Mouse (Mus musculus): Measurements from ENCODE around the gene Trim60.
"Not testable (repeated sequence)": the region's sequence is repeated elsewhere in the genome, so short reads cannot be mapped to it uniquely, and the experiment has no call there.

Trim60 gene
- long read RNA-seq, experiment 1, result 0 reads
- long read RNA-seq, experiment 2, result 0 reads

DNA sequence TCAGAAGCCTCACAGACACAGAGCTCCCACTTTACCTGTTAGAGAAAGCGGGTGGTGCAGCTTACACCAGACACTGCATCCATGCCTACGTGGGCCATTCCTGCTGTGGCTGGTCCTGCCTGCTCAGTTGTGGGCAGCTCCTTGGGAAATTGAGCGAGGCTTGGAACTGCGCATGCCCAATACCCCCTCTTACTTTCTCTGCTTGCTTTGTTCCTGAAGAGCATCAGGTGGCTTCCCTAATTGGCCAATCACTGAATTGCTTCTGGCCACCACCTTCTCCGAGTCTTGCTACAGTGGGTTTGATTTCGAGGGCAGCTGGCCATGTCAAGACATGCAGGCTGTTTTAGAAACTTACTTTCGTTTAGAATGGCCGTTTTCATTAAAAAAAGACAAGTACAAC lies at the start of gene Trim60, which contains the start of gene Trim61:
Gene Trim60, minus strand, starts transcription at position 162 of the 400 bp plus-strand sequence.
Gene Trim61, minus strand, starts transcription at position 101 of the 400 bp plus-strand sequence.
- intact Hi-C loops (cut with DNase I), result no loop called here

DNA sequence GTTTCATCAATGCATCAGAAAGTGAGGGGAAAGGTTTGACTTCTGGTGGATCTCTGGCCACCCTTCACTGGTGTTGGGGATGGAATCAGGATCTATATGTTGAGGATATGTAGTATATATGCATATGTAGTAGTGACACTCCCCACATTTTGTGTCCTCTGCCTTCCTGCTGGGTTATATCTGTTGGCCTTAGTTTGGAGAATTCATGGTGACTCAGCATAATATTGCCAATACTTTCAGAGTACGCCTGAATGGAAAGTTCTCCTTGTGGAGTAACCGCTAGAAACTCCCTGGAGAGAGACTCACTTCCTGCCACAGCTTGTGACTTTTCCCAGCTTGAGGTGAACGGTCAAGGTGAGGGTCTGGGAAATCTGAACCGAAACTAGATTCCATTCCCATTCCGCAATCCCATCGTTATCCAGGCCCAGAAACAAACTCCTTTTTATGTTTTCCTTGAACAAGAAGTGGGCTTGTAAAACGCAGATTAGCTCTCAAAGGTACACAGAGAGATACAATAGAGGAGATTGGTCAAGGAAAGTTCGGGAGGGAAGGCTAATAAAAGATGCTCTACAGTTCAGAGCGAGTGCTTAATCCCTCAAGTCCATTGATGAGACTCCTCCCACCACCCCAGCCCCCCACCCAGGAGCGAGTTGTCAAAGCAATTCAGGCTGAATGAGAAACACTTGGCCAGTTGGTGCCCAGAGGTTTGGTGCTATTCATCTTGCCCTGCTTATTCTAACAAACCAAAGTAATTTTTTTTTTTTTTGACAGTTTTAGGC lies 49.5 kb upstream of the Trim60 start:
- intact Hi-C loops (cut with DNase I), result no loop called here

DNA sequence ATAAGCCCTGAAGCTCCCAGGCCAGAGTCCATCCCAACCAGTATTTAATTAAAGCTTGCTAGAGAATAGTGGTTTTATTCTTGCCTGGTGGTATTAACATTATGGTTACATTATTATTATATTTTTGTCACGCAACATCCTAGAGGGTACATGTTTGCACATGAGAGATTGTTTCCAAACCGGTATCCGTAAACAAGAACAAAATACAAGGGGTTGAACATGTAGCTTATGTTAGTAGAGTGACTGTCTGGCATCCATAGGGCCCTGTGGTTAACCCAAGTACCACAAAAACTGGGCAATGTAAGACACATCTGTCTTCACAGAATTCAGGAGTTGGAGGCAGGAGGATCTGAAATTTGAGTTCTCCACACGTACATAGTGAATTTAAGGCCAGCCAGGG lies 48.6 kb upstream of the Trim60 start:
- intact Hi-C loops (cut with DNase I), result no loop called here

DNA sequence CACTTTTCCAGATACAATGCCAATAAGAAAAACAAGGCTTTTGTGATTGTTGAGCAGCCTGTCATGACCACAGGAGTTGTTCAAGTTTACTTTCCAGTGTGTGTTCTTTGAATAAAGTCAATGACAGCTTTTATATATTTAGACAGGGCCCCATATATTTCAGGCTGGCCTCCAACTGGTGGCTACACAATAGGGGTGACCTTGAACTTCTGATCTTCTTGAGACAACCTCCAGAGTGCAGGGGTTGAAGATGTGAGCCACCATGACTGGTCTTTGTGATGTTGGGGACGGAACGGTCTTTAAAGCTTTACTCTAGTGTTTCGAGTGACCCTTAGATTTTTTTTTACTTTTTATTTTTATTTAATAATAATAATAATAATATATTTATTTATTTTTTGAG lies 47.2 kb upstream of the Trim60 start:
- intact Hi-C loops (cut with DNase I), result no loop called here

DNA sequence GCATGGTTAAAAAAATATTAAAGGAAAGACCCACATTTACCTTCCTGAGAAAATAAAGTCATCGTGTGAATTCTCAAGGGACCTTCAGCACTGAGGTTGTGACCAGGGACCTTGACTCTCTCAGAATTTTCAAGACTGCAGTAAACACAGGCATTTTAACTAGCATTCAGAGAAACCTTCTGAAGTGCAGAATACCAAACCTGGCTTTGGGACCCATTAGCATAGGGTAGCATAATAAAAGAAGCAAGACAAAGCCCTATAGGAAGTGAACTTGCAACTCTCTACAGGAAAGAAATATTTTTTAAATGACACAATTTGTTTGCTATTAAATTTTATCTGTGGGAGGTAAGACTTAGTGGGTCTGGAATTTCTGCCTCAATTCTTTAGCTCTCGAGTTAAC lies 45.7 kb upstream of the Trim60 start:
- intact Hi-C loops (cut with DNase I), result no loop called here

DNA sequence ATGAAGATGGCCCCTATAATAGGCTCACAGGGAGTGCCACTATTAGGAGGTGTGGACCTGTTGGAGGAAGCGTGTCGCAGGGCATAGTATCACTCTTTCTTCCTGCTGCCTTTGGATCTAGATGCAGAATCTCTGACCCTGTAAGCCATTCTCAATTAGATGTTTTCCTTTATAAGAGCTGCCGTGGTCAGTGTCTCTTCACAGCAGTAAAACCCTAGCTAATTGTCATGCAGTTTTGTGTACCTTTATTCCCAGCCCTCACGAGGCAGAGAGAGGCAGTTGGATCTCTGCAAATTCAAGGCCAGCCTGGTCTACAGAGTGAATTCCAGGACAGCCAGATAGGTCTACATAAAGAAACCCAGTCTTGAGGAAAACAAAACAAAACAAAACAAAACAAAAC lies 43.8 kb upstream of the Trim60 start:
- intact Hi-C loops (cut with DNase I), result no loop called here

DNA sequence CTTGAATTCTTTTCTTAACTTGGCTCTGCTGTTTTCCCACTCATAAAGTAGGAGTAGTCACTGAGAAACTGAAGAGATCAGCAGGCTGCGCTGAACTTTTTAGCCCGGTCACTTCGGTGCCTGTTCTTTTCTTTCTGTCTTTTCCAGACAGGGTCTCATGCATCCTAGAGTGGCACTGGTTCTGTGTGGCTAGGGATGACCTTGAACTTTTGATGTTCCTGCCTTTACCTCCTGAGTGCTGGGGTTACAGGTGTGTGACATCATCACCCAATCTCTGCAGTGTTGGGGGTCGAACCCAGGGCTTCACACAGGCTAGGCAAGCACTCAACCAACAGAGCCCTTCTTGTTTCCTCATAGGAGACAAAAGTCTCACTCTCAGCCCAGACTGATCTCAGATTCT lies 38.3 kb upstream of the Trim60 start:
- intact Hi-C loops (cut with DNase I), result no loop called here

DNA sequence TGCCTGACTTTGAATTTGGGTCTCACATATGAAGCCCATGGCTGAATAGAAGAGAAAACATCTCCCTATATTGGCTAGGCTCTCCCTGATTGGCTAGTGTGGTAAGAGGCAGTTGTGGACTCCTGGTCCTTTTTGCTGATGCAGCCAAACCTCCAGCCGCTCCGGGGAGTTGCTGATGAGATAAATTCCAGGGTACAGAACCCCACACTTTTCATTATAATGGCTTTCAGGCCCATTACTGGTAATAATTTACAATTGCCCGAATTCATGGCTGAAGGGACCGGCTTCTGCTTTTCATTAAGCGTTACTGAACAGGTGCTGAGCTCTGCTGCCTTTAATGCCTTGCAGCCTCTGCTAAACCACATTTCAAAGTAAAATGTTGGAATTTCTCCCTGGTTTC lies 35.6 kb upstream of the Trim60 start:
- intact Hi-C loops (cut with DNase I), result no loop called here

DNA sequence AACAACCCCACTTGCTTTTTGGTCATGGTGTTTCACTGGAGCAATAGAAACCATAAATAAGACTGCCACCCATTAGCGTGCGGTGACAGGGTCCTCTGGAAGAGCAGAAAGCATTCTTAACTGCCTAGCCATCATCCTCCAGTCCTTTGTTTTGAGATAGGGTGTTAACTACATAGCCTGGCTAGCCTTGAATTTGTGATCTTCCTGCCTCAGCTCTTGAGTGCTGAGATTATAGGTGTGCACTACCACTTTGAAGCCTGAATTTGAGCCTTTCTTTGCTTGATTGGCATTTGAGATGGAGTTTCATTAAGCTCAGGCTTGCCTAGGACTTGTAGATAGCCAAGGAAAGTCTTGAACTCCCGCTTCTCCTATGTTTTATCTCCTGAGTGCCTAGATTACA lies 35.2 kb upstream of the Trim60 start:
- intact Hi-C loops (cut with DNase I), result no loop called here

DNA sequence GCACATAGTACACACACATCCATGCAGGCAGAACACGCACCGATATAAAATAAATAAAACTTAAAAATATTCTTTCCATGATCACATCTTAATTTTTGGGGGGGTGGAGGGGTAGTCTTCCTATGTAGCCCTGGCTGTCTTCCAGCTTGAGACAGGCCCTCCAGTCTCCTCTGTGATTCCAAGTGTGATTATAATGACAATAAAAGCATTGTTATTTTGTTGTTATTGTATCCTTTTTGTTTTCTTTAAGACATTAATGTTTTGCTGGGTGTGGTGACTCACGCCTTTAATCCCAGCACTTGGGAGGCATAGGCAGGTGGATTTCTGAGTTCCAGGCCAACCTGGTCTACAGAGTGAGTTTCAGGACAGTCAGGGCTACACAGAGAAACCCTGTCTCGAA lies 29.4 kb upstream of the Trim60 start:
- intact Hi-C loops (cut with DNase I), result no loop called here

DNA sequence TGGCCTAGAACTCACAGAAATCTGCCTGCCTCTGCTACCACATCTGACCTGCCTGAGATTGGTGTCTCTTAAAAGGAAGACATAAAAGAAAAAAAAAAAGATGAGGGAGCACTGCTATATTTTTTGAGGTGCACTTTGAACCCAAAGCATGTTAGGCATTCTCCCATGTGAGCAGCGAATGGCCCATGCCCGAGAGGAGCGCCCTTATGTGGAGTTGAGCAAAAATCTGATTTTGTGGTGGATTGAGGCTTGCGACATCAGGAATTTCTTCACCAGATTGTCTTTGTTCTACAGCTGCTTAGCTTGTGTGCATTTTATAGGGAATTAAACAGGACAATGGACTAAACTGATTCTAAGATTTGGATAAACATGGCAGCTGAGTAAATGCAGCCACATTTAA lies 28.8 kb upstream of the Trim60 start:
- intact Hi-C loops (cut with DNase I), result no loop called here

DNA sequence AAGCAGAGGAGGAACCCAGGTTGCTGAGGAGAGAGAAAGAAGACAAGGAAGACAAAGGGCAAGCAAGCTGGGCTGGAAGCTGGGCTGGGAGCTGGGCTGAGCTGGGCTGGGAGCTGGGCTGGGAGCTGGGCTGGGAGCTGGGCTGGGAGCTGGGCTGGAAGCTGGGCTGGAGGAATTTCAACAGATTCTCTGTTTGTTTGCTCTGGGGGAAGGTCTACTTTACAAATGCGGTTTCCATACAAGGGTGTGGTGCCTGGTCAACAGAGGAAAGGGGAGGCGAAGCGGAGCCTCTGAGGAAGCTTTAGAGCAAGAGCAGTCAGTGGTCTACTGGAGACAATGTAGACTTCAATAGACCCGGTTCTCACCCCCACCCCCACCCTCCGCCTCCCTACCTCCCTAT lies 28.2 kb upstream of the Trim60 start:
- intact Hi-C loops (cut with DNase I), result no loop called here

DNA sequence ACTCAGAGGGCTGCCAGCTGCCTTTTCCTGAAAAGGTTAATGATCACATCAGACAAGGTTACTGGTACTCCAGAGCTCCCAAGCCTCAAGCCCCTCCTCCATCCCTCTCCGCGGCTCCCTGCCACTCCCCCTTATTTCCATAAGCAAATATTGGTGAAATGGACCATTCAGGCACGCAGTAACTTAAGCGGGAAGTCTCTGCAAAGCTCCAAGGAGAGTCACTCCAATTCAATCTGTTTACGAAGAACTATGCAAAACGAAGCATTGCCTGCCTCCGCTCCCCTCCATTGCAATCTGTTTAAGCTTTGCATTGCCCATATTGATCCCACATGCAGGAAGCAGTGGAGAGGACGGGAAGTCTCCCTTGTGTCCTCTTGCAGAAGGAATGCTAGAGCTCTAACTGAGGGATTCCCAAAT lies 18.7 kb upstream of the Trim60 start, which contains the start of gene Apela:
Gene Apela, minus strand, starts transcription at position 220 of the 417 bp plus-strand sequence.
- intact Hi-C loops (cut with DNase I), result no loop called here

DNA sequence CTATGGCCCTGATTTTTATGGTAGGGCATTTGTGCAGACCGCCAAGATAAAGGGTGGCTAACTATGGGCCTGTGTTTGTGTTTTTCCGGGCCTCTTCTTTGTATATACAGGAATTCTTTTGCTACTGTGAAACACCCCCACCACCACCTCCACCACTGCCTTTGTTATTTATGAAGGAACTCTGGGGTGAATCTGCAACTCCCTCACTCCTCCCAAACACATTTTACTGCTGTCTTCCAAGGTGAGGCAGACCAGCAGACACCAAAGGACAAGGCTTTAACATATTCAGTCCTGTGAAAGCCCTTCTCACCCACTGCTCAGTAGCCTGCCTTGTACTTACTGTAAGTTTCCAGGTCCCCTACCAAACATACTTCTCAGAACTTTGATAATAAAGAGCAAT lies 15.8 kb upstream of the Trim60 start:
- intact Hi-C loops (cut with DNase I), result no loop called here

DNA sequence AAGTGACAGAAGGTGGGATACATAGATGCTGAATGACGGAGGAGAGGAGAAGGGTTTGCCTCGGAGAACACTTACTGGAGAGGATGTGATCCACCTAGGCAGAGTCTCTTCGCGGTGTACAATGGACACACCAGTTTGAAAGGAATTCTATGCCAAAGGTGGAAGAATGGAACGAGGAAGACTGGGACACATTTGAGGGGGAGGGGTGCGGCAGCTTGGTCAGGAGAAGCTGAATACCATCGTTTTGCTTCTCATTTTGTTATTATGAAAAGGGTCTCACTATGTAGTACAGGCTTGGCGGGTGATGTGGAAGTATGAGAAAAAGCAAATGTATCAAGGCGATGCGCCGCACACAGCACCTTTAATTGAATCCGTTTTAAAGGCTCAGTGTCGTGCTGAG lies 14.7 kb upstream of the Trim60 start:
- intact Hi-C loops (cut with DNase I), result no loop called here

DNA sequence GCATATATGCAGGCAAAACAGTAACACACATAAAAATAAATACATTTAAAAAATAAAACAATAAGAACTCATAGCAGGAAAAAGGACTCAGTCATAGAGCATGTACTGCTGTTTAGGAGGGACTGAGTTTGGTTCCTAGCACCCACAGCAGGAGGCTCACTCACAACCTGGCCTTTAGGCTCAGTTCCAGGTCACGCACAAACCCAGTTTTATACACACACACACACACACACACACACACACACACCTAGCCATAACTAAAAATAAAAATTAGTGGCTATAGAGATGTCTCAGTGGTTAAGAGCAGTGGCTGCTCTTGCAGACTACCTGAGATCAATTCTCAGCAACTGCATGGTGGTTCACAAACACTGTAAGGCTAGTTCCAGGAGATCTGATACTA lies 13.7 kb upstream of the Trim60 start:
- intact Hi-C loops (cut with DNase I), result no loop called here

DNA sequence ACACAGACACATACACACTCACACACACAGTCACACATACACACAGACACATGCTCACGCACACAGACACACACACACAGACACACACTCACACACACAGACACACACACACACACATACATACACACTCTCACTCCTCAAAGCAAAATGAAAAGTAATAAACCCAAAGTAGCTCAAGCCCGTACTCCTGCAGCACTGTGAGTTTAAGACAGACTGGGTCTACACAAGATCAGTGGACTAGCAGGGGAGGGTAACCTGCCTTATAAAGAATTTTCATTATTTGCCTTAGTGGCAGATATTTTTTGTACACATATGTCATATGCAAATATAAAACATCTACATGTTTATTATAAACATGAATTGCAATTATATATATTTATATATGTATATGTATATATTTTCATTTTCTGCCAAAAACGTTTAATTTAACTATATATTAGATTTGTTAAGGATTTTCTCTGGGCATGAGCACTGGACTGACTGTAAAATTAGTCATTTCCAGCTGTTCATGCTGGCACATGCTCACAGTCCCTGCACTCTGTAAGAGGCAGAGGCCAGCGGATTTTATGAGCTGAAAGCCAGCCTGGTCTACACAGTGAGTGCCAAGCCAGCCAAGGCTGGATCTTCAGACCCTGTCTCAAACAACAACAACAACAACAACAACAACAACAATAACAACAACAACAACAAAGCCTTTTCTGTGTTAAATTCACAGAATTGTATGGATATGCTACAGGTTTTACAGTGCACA lies 12.5 kb upstream of the Trim60 start:
- intact Hi-C loops (cut with DNase I), result no loop called here

DNA sequence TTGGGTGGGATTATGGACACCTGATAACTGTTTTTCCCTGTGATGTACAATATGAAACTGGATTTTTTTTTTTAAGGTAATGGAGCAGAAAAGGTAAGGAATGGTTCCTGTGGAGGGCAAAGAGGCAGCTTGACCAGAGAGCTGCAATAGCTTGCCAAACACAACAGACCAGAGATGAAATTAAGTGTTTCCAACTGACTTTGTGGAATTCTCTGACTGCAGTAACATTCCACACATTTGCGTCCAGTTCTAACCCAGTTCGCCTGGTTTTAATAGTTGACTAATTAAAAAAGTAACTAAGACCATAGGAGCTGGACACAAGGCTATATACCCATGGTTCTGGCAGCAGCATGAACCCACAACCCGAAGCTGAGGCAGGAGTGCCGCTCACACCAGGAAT lies 11.4 kb upstream of the Trim60 start:
- intact Hi-C loops (cut with DNase I), result no loop called here

DNA sequence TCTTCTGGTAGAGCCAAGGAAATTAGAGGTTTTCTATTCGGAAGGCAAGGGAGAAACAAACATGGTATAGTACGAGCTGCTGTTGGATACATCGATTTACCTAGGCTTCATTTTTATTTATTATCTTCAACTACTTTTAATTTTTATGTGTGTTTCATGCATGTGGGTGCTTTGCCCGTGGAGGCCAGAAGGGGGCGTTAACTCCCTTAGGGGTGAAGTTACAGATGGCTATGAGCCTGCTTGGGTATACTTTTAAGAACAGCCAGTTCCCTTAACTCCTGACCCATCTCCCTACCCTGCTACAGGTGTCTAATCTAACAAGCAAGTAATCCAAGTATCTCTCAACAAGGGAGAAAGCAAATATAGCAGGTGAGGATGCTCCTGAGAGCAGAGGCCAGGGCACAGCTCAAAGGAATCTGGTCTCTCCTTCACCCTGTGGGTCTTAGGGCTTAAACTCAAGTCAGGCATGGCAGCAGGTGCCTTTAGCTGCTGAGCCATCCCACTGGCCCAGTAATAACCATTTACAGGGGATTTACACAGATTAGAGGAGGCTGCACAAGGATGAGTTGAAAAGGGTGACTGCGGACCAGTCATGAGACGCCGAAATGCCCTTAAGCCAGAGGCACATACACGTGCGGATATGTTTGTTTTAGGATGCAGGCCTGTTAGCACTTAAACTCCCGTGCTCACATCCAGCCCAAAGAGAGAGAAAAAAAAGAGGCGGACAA lies 10.7 kb upstream of the Trim60 start:
- intact Hi-C loops (cut with DNase I), result no loop called here

DNA sequence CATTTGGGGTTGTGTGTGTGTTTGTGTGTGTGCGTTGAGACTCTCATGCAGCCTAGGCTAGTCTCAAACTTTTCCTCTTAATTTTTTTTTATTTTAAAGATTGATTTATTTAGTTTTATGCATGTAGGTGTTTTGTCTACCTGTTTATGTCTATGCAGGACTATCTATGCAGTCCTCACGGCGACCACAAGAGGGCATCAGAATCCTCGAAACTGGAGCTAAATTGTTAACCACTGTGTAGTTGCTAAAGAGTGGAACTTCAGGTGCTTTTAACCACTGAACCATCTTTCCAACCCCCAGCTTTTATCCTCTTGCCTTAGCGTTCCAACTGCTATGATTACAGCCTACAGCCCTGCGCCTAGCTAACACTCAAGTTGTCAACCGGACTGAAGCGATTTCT lies 4.1 kb upstream of the Trim60 start:
- intact Hi-C loops (cut with DNase I), result loop anchor here (2.0 kb wide), 1 partner anchor 88 kb away; no protein-coding TSS in a partner anchor

DNA sequence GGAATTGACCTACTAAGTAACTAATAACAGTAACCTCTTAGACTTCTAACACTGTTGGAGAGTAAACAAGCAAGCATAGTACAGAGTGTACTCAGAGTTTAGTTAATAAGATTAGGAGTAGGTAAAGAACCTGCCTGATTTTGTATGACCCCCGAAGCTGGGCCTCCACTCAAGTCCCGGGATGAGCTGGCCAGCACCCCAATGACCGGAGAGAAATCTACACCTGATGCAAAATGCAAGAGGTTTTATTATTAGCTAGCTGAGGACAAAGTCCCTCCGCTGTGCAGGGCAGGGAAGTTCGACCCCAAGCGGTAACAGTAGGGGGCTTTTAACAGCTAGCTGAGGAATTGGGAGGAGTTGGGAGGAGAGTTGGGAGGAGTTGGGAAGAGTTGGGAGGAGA lies 10.8 kb downstream of the Trim60 start:
- intact Hi-C loops (cut with DNase I), result not testable (repeated sequence)

DNA sequence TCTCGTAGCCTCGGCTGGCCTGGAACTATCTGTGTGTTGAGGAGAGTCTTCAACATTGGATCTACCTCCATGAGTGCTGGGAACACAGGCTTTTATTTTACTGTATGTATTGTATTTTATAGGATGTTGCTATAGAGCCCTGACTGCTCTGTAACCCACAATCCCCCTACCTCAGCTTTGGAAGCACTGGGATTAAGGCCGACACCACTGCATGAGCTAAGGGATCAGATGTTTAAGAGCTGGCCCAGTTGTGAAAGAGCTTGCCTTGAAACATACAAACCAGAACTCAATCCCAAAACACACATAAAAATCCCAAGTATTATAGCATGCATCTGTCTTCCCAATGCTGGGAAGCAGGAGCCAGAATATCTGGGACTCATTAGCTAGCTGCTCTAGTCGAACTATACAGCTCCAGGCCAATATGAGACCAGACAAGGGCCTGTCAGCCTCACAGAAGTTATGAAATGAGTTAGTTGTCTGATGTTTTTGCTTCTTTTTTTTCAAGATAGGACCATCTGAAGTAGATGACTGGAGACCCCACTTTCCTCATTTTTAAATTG lies 19.5 kb downstream of the Trim60 start:
- intact Hi-C loops (cut with DNase I), result no loop called here

Measured in adrenal gland (tissue).